In genomic region chr8:77688978-77689377, GRCm38 (mm10) we compare ENCODE assay signal across 15 mouse cellular contexts.
"Had no signal": no experiment of that assay in that cellular context is flagged by ENCODE, and none has a peak within 500 bp of the region (broad histone marks: within the 10 kb centered on the region; RNA-seq: fewer than 3 reads in every experiment).

No protein-coding gene starts in this region.

- H3K4me2 ChIP-seq: kidney, embryonic 15.5 days; liver, embryonic 13.5 days had no signal

- DNase-seq: kidney, adult 8-10 months; kidney, postnatal 10 days; kidney, postnatal 36 days; layer of hippocampus, postnatal 36 days; liver, embryonic 13.5 days; lung, adult 2 months; lung, postnatal 36 days; midbrain, embryonic 14.5 days; thymus, adult 2 months; thymus, postnatal 14 days; thymus, postnatal 4 days had no signal

- H3K9ac ChIP-seq: kidney, embryonic 15.5 days; liver, embryonic 13.5 days had no signal

- ATAC-seq: lung, postnatal 0 days had no signal

- H3K9me3 ChIP-seq: kidney, embryonic 15.5 days; liver, embryonic 13.5 days had no signal

- H3K4me1 ChIP-seq: liver, embryonic 13.5 days had no signal

- H3K36me3 ChIP-seq: liver, embryonic 13.5 days had no signal

- H3K4me3 ChIP-seq: kidney, embryonic 15.5 days; left cerebral cortex, adult 2 months; liver, embryonic 13.5 days had no signal

- H3K27me3 ChIP-seq: kidney, embryonic 15.5 days; liver, embryonic 13.5 days had no signal

- H3K27ac ChIP-seq: kidney, embryonic 15.5 days; left cerebral cortex, adult 2 months; liver, embryonic 13.5 days; stomach, postnatal 0 days had no signal
